Mouse (Mus musculus): Measurements from ENCODE around the gene Rpl13.

DNA sequence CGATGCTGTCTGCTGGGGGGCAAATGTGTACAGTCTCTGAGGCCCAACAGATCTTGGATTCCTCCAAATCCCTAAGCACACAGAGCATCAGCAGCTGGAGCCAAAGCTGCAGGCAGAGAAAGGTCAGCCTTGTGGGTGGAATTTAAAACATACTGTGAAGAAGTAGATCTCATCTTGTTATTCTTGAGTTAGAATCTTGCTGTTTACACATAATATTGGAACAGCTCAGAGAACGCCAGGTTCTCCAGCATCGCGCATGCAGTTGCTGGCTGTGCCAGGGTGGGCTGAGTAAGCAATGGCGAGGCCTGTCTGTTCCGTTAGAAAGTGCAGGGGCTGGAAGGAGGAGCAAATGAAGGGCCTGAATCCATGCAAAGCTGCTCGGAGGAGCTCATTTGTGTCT lies 44.2 kb downstream of the Rpl13 start:
- TF ChIP-seq CTCF (IDR thresholded peaks at IDR 0.05; ENCODE audit: control insufficient read depth, insufficient read depth, insufficient replicate concordance, low read depth, low read length): no peak
- no peak for TF ChIP-seq POLR2A (IDR thresholded peaks at IDR 0.05; ENCODE audit: control insufficient read depth, low read depth, low read length)
